Mouse (Mus musculus) embryo, embryonic 9.5 days (tissue): Measurements from ENCODE around the gene Olfr135.

Experiments used
- DNase-seq: peaks from one replicate; pipeline ENCODE4 v3.0.0-alpha.2; 2017; ENCODE audit errors: extremely low spot score

Olfr135 gene

GRCm38 (mm10) chr17:38204035-38204434 is at the start of gene Olfr135:
Gene Olfr135, plus strand, starts transcription at chr17:38204335.
- DNase-seq = no peak

- DNase-seq = no peak
Measured at GRCm38 (mm10) chr17:38171088-38171487, 33.0 kb upstream of the Olfr135 start, which contains the start of gene Olfr134. Gene Olfr134, plus strand, starts transcription at chr17:38171388.
